Mouse (Mus musculus) adrenal gland, adult 2 months (tissue): ENCODE measurements at regions not wholly inside any gene's neighbourhood (a gene's known extent, or its start where the extent isn't known, plus 50 kb on each side); places are given as distances from the start of the nearest gene placed in this dataset.
"Not testable (repeated sequence)": the region's sequence is repeated elsewhere in the genome, so short reads cannot be mapped to it uniquely, and the experiment has no call there.

Source experiments
- DNase-seq: peaks from one replicate; pipeline ENCODE4 v3.0.0; 2021

DNA sequence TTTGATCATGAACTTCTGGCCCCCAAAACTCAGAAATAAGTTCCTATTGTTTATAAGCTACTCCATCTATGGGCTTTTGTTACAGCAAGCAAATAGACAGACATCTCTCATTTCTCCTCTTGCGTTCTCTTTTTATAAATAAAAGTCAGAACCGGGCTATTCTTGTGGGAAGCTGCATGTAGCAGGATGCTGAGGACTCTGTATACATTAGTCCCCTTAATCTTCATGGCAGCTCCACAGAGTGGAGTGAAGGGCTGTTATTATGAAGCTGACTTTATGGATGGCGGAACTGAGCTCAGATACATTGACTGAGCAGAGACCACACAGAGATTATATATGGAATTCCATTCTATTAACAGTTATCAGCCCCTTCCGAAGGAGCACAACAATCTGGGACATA, 162.1 kb upstream of the Zfp637 start:
- no peak for DNase-seq

GRCm38 (mm10) chr6:117686212-117686611, 154.8 kb upstream of the Zfp637 start:
- no peak for DNase-seq

GRCm38 (mm10) chr6:117687045-117687444, 153.9 kb upstream of the Zfp637 start:
- DNase-seq = peak; percentile 31

GRCm38 (mm10) chr6:117688664-117689178, 152.3 kb upstream of the Zfp637 start:
- DNase-seq = peak; percentile 7

DNA sequence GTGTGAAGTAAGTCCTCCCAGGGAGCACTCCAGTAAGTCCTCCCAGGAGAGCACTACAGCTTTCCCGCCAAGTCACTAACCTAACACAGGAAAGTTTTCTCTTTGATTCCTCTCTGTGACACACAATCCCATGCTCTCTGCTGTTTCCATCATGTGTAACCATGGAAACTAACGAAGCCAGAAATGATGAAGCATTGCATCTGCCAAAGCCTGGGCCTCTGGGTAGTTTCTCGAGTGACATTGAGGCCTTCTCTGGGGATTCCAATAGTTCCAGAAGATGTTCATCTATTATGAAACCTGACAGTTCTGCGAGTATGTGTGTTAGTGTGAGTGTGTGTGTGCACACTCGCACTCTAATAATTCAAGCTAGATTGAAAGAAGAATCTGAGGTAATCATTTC, 140.7 kb upstream of the Zfp637 start:
- DNase-seq = no peak

GRCm38 (mm10) chr6:117701547-117701946, 139.4 kb upstream of the Zfp637 start:
- no peak for DNase-seq

GRCm38 (mm10) chr6:117706006-117706405, 135.0 kb upstream of the Zfp637 start:
- DNase-seq = no peak

DNA sequence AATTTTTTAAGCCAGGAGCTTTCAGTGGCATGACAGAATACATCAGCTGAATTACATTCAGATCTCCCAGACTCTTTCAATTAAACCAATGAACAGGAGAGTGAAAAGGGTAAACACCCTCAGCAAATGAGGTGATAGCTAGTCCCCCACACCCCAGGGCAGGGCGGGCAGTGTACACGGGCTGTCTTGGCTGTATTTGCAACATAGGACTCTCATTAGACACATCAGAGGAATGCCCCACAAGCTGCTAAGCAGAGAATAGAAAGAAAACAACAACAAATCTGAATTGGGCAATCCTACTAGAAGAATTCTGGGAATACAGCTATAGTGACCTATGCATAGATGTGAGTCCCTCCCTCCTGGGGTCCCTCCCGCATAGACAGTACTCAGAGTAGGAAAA, 131.8 kb upstream of the Zfp637 start:
- DNase-seq = no peak

DNA sequence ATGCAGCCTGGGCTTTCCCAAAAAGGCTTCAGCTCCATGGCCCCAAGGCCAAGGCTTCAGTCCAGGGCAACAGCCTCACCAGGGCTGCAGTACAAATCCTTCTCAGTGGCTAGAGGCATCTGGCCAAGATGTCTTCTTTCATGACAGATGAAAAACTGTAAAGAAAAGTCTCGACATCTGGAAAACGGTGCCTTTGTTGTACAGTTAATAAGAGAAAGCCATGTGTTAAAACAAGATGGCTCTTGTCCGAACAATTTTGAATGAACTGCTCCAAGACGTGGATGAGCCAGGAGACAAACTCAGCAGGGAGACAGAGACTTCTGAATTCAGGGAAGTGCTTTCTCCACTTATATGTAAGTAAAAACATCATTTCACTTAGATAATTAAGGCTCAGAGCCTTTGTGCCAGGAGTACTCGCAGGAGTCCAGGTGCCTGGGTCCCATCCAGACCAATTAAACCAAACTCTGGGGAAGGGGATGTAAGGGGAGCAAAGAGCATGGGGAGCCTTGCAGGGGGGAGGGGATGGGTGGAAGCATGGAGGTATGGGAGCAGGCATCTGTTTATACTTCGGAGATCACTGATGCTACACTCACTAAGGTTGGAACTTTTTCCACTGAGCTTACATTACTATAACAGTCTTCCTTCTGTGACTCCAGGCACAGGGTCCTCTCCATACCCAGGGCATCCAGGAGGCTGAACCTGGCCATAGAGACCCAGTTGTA, 125.8 kb upstream of the Zfp637 start:
- no peak for DNase-seq

- not testable (repeated sequence) for DNase-seq
These were observed 124.6 kb upstream of the Zfp637 start for GRCm38 (mm10) chr6:117716422-117716821.

GRCm38 (mm10) chr6:117752338-117752737, 88.6 kb upstream of the Zfp637 start:
- DNase-seq = not testable (repeated sequence)

DNA sequence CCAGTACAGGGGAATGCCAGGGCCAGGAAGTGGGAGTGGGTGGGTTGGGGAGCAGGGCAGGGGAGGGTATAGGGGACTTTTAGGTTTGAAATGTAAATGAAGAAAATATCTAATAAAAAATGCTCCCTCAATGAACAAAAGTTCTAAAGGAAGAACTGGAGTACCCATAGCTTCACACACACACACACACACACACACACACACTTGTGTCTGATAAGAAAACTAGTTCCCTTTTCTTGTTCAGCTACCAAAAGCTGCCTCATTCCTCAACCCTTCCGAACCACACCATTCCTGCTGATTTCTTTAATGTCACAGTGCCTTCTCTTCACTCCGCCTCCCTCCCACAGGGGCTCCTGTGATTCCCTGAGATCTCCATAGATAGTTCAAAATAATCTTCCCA, 85.3 kb upstream of the Zfp637 start:
- DNase-seq = not testable (repeated sequence)

GRCm38 (mm10) chr6:117756176-117756575, 84.8 kb upstream of the Zfp637 start:
- no peak for DNase-seq

GRCm38 (mm10) chr6:117758516-117758915, 82.5 kb upstream of the Zfp637 start:
- DNase-seq = peak; percentile 23

DNA sequence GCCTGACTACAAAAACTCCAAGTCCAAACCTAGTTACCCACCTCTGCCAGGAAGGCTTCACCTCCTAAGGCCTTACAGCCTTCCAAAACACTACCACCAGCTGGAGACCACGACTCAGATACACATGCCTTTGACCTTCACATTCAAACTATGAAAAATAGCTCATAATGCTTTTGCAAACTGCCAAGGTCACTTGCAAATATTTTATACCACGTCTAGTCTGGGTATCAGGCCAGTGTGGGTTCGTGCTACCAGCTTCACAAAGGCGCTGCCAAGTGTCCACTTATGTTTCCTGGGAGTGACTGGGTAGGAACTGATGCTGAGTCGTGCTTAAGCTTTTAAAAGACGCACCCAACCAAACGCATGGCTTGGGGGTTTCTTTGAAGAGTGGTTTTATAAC, 69.5 kb upstream of the Zfp637 start:
- DNase-seq = peak; percentile 54

DNA sequence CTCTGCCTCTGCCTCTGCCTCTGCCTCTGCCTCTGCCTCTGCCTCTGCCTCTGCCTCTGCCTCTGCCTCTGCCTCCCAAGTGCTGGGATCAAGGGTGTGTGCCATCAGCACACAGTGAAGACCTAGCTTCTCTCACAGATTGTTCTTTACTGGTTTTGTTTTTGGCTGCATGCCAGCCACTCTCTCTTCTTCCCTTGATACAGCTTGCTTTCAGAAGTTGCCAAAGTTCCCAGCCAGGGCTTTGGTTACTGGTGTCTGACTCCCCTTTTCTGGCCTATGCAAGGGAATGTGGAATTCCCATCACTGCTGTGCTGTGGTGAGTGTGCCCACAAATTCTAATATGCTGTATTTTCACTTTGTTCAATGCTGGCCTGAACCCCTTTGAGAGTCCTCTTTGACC, 68.6 kb upstream of the Zfp637 start:
- DNase-seq = no peak

- no peak for DNase-seq
These were observed 65.5 kb upstream of the Zfp637 start for GRCm38 (mm10) chr6:117775304-117776050.

DNA sequence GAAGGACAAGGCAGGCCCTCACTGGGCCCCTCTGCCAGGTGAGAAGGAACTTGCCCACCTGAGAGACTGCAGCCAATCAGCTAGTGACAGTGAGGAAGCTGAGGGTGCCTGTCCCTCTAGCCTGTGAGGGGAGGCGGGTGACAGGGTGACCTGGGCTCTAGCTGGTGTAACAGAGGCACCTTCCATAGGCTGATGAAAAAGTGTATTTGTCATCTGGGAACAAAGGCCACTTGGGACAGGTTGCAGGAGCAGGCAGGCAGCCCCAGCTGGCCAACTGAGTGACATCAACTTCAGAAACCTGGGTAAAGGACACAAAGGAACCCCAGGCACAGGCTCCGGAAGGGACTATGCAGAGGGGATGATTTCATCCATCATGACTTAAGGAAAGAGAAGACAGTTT, 63.0 kb upstream of the Zfp637 start:
- no peak for DNase-seq

GRCm38 (mm10) chr6:117778481-117778880, 62.5 kb upstream of the Zfp637 start:
- peak; percentile 6 for DNase-seq

DNA sequence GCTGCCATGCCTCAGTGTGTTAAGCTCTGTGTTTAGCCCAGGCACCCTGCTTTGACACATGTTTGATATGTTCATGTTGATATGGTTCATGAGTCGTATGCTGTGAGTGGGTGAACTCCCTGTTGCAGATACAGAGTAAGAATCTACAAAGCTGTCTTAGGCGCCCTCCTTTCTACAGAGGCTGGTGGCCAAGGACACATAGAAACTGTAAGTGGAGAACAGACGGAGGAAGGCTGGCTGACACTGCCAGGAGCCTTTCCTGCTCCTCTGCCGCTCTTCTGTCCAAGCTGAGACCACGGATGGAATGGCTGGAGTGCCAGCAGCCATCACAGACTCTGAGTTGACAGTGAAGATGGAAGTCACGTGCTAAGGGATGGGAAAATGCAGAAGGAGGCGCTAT, 62.0 kb upstream of the Zfp637 start:
- DNase-seq = no peak

DNA sequence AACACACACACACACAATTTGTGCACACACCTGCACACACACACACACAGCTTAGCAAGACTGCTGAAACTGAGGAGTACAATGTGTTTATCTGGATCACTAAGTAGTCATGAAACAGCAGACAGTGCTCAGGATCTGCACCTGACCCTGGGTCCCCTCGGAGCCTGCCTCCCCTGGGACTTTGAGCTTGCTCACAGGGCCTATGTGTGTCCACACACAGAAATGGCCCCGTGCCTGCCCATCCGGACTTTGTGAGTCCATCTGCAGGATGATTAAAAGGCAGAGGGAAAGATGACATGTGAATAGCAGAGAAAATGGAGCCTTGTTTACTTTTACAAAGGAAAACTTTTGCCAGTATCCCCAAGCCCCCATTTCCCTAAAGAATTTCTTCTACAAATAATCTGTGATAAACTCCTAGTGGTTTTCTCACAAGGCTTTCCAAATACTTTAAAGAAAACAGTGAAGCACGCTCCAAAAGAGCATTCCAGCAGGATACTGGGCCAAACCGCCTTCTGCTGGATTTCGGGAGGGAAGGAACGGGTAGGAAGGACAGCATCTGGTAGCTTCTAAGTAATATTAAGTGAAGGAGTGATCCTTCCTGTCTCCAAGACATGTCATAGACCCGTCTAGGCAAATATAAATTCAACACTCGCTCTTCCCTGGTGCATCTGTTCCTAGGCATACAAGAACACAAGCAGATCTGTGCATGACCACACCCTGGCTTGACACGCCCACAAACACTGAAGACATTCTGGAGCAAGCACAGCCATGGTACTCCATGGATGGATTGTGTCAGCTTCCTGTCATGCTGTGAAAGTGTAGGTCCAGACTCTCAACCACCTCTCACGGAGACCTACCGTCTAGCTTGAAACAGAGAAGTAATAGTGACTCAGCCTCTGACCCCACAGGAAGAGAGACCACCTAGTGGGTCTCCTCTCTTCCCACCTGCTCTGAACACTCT, 52.1 kb upstream of the Zfp637 start:
- no peak for DNase-seq

DNA sequence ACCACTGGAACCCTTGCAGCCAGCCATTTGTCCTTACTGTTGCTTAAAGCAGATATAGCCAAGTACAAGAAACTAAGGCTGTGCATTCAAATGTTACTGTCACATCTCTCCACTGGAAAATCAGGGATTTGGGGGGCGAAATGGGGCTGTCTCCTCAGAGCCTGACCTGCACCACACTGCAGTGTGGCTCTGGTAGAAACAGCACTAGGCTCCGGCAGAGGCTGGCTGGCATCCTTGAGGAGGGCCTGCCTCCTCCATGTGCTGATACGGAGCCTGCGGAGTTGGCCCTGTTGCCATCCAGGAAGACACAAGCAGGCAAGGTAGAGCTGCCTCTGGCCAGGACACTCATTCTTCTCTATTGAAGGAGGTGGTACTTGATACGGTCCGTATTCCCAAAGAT, 50.4 kb upstream of the Zfp637 start:
- no peak for DNase-seq
